Mouse (Mus musculus) left cerebral cortex, adult 9 months (tissue): ENCODE results near the gene Iqsec1.

Experiments used
- DNase-seq, 2 experiments: peaks; one replicate each; pipeline ENCODE4 v3.0.0; 2022; ENCODE audit warnings: low spot score in 2 of 2

The Iqsec1 gene

DNA sequence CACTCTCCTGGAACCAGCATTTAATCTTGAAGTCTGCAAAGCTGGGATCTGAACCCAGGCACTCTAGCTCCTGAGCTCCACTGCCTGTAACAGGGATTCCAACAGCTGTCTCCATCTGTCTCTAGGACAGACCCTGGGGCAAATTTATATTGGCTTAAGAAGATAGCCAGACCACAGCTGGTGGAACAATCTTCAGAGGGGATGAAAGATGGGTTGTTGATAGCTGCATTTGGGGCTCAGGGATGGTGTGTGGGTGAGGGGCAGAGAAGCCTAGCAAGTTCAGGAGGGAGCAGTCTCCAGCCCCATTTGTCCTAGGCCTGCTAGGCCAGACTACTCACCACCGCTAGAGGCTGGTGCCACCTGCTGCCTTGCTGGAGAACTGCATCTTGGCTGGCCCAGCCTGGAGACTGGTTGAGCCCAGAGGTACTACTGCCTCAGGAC is 260.0 kb downstream of the Iqsec1 start:
- peak; percentile 45 to 86 for DNase-seq

DNA sequence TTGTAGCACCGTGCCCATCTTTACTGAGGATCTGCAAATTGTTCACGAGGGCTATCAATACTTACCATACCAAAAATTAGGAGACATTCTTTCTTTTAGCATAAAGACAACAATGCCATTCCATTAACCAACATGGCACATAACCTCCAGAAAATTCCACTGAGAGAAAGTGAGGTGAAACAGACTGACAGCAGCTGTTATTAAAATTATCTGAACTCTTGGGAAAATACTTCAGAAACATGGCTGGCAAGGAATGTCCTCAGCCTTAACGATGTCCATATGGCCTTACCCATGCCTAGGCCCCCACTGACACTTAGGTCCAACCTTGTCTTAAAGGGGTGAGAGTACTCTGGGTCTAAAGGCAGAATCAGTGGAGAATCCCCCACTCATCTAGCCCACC is 260.7 kb downstream of the Iqsec1 start:
- no peak for DNase-seq

DNA sequence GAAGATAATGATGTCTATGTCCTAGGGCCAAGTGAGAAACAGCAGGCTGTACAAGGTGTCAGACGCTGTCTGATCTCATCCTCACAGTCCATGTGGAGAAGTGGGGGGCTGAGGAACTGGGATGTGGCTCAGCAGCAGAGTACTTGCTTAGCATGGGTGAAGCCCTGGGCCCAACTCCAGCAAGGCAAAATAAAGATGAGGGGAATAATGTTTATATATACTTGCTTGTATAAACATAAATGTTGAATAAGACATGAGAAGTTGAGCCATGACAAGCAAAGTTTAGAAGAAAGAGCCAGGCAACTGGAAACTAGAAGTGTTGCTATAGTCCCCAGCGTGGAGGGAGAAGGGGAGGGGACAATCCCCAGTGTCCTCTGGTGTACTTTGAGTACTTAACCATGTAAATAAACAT is 261.8 kb downstream of the Iqsec1 start:
- DNase-seq: no peak

DNA sequence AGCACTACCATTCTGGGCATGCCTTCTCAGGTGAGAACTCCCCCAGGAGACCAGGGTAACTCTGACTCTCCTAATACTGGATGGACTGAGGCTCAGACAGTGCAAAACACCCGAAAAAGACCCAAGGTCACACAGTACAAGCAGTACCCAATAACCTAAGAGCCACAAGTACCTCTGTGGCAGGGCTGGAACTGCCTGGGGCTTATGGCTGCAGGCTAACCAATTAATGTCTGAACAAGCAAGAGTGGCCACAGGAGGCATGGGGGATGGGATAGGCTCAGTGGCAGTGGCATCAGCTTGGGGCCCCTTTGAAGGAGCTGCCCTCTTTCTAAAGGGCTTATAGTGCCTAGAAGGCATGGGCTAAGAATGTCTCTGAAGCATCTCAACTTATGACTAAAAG is 263.0 kb downstream of the Iqsec1 start:
- no peak for DNase-seq

DNA sequence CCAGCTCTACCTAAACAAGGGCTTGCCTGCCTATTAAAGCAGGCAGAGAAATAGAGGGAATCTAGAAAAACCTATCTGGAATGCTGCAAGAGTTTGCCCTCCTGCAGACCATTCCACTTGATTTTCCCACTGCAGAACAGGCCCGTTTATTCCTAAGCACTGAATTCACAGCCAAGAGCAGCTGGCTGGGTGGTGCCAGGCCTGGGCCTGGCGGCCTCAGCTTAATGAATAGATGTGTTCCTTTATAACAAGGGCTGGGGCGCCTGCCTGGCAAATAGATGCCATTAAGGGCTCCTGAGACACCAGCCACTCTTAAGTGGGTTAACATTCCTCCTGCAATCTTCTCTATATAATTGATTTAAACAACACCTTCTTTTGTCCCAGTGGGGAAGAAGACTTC is 265.5 kb downstream of the Iqsec1 start:
- DNase-seq: peak in 1 of 2 experiments; percentile 52

DNA sequence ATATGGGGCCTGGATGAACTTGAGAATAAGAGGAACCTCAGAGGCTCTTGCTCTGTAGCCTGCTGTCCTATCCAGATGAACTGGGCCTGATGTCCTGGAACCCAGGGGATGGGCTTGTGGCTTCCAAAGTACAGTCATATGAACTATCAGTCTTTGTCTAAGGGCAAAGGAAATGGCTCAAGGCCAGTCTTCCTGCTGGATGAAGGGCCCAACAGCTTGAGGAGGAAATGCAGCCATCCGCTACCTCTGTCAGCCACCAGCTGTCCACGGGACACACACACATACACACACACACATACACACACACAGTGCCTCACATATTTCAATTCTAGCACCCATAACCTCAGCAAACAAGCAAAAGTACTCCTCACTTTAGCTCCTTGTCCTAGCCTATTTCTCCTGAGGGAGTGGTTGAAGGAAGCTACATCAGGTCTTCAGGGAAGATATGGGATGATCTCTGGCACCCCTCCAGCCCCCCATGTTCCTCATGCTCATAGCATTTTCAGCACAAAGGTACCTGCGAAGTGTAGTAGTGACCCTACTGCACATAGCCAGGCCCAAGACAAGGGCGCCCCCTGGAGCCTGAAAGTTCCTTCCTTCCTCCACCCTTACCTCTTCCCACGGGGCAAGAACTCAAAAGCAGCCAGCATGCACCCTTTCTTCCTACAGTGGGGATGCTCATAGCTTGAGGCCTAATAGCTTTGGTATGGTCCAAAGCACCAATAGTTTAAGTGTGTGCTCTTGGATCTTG is 267.3 kb downstream of the Iqsec1 start:
- no peak for DNase-seq

DNA sequence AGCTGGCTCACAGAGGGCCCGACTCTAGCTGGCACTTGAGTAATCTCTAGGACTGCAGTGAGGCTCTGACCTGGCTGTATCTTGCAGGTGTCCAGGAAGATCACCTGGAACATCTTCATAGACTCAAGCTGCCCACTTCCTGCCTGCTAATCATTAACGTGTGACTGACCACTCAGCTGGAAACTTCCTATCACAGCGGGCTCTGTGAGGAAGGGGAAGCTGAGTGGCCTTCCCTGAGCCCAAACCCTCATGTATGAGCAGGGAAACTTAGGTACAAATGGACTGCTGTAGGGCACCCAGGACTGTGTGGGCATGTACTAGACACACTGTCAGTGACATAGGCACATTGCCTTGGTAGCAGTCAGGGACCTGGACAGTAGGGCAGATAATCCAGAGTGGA is 268.3 kb downstream of the Iqsec1 start:
- no peak for DNase-seq

DNA sequence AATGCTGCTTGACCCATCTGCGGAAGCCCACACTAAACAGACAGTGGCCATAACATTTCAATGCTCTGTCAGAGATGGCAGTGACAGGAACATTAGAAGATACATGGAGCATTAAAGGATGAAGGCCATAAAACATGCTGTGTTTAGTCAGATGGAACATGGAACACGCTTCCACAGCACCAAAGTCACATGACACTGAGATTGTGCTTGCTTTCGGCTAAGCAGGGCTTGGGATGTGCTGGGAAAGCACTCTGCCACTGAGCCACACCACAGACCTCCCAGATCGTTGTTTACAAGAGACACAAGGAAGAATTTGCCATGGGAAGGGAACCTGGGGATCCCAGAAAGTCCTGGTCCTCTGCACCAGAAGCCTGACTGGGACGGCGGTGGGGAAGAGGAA is 269.1 kb downstream of the Iqsec1 start:
- no peak for DNase-seq

DNA sequence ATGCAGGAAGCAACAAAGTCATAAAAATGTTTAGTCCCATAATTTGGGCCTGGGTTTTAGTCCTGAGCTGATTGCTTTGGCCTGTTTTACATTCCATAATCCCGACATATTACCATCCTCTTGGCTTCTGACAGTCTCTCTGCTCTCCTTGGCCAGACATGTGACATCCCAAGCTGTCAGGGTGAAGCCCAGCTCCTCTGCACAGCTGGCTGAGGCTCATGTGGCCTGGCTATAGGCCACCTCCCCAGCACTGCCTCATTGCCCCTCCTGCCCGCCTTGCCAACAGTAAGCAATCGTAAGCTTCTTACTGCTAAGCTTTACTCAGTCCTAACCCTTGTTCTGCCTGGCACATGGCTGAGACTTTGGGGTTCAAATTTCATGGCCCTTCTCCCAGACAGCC is 270.0 kb downstream of the Iqsec1 start:
- DNase-seq: no peak

DNA sequence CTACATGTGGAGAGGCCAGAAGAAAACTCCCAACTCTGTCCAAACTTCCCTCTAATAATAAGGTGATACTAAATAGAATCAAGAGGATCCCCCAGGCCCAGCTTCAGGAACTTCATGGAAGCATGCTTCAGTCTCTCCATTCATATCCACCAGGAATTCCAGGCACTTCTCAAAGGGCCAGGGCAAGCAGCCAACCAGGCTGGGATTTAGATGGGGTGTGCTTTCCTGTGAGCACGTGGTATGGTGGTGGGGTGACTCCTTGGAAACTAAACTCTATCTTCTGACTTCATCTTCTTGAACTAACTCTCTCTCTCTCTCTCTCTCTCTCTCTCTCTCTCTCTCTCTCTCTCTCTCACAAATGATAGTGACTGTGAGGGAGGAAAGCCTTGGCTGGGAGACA is 270.8 kb downstream of the Iqsec1 start:
- no peak for DNase-seq

DNA sequence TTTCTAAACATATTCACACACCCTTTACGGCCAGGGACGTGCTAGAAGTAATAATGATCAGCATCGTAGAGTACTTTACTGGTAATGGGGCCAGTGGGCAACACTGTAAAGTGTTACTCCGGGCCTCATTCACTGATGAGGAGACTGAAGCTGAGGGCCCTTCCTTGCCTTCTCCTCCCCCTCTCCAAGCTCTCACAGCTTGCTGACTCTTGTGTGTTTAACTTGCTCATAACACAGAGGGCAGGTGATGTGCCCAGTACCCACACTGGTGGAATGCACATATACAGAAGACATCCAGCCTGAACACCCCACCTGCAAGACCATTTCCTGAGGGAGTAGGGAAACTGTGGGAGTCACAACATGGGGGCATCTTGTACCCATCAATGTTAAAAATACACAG is 271.6 kb downstream of the Iqsec1 start:
- no peak for DNase-seq

DNA sequence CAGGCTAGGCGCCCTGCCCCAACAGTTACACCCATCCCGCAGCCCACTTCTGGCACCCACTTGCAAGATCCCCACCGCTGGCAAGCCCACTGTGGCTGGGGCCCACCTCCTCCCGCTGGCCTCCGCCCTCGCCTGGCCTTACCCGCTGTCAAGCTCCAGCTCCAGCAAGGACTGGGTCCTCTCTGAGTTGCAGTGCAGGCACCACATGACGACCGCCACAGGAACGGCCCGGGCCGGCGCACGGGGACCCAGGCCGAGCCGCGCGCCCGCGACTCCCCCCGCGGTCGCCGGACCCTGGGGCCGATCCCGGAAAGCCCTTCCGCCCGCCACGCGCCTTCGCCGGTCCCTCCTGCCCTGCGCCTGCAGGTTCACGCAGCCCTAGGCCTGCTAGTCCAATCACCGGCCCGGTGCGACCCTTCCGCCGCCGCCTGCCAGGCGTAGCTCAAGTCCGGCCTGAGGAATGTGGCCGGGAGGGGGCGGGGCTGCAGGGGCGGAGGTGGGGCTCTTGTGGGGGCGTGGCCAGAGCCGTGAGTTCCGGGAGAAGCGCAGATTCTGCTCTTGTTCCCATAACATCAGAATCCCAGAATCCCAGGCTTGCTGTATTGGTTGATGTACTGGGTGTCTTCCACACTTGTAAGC is 272.3 kb downstream of the Iqsec1 start:
- DNase-seq: no peak

DNA sequence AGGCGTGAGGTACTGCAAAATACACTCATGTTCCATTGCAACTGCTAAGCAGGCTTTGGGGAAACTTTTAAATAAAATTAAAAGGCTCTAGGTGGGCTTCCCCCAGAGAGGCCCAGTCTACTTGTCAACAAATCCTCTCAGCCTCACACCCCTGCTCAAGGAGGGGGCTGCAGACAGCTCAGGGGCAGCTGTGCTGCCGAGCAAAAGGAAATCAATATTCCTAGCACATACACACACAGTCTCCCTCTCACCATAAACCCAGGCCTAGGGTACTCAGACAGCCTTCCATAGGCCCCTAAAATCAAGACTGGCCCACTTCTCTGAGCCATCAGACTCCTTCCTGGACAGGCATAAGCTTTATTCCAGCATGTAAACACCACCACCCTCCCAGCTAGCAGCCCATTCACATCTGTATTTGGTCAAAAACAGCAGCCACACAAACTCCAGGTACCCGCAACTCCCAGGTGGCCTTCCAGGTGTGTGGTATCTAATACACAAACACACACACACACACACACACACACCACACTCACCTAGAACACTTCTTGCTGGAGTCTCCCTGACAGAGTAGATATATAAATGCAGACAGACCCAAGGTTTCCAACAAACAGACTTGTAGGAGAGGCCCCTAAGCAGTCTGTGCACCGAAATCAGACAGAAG is 273.1 kb downstream of the Iqsec1 start:
- no peak for DNase-seq

DNA sequence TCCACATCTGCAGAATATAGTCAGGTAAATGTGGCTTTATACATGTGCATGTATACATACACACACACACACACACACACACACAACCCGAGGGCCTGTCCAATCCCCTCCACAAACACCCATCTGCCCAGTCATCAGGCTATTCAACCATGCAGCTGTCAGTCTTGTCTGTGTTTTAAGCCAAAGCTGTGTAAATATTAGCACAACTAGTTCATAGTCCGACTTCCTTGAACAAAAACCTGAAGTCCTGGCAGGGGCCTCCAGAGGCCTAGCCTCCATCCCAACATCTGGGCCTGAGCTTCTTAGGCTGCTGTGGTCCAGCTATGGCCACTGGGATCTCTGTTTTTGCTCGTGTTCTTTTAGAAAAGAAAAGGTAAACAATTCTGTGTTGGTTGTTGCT is 274.8 kb downstream of the Iqsec1 start:
- no peak for DNase-seq

DNA sequence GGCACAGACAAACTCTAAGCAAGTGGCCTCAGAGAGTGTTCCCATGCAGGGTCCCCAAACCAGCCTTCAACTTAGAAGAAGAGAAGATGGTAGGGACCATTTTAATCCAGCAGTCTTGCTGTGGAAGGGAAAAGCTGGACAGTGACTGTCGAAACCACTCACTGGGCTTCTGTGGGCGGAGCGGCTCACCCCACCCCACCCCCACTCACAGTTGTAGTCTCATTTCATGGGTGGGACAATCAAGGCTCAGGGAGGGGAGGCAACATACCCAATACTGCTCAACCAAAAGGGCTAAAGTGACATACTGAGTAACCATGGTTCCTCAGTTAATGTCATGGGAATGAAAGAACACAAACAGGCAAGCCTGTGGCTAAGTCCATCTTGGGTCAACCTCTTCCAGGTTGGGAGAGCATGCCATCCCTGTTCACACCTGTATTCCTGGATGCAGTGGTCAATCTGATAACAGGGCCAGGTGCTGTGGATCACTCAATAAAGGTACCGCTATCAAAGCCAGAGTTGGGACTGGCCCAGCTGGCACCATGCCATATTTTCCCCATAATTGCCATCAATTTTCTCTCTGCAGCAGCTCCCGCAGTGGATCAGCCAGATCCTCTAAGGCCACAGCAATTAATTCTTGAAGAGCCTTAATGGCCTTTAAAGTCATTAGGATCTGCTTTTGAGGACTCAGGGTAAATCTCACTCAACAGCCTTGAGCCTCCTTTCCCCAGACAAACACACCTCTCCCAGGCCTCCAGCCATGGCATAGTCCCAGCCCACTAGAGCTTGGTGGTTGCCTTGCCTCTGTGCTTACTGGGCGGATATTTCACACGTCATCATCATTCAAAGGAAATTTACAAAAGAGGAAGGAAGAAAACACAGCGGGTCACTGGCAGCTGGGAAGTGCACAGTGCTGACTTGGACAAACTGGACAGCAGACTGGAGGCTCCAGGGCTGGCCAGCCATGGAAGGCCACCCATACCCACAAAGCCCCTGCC is 275.7 kb downstream of the Iqsec1 start:
- DNase-seq: no peak

DNA sequence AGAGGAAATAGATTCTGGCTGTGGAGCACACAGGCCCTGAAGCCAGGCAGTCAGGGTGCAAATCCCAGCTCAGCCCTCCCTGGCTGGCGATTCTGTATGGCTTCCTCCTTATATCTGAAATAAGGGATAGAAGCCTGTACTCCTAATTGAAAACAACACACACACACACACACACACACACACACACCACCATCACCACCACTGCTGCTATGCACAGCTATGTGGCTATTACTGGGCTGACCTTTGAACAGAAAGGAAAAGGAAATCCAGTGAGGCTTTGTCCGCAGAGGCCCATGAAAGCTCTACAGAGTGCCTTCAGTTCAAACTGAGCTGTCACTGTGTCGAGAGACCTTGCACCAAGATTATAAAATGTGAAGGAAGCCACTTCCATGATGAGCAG is 276.4 kb downstream of the Iqsec1 start:
- no peak for DNase-seq

DNA sequence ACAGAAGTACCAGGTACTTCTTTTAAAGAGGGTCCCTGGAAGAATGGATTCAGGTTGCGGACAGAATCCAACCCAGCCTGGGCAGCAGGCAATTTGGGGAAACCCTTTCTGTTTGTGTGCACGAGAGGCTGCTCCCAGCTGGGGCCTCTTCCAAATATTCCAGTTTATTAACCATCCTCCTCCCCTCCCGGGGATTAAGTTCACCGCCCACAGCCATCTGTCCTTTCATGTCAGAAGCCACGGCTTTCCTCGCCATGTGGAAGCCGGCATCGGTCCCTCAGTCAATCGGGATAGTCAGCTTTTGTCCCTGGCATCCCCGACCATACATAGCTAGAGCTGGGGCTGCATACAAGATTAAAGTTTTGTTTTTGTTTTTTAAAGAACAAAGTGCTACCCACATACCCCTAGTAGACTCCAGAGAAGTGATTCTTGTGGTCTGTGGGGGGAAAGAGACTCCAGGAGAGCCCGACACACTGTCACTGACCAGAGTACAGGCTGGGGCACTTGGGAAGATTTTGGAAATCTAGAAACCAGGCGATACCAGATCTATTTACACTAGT is 276.9 kb downstream of the Iqsec1 start:
- no peak for DNase-seq

DNA sequence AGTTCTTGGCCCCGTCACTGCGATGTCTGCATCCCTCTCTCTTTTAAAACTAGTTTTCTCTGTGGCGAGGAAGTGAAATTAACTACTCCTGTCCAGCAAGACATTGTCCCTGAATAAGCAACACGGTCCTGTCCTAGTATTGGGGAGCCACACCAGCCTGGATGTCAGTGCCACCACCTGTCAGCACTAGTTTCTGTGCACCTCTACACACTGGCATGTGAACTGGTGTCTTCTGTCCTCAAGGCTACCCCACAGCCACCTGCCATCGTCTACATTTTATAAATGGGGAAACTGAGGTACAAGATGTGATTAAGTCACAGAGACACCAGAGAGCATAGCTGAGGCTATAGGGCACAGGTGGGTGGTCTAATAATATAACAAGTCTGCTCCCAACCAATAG is 277.7 kb downstream of the Iqsec1 start:
- no peak for DNase-seq

DNA sequence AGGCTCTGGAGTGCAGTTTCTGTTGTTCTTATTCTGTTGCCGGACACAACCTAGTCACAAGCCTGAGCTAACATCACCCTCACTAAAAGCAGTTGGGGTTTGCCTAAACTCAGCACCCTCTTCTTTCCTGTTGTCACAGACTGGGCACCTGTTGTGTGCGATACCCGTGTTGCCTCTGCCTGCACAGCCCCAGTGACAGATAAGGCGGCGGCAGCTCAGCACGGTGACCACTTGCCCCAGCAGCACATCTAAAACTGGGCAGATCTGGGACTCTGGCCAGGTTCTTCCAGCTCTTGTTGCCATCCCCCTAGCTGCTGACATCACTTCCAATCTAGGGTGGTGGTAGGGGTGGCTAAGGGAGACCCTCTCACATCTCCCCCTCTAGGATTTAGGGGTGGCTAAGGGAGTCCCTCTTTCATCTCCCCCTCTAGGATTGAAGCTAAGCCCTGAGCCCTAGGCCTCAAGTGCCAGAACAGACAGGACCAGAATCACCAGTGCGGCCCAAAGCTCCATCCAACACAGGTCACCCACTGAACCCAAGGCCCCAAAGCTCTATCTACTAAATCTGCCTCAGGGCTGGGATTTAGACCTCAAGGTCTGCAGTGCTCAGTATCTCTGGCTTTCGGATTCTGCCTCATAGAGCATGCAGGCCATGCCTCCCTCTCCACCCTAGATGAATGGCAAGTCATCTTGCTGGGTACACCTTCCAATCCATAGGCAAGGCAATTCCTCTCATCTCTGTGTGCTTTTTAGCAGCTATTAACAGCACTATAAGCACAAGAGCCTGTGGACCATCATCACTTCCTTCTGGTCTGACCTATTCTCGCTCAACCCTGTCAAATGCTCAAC is 278.3 kb downstream of the Iqsec1 start:
- no peak for DNase-seq

DNA sequence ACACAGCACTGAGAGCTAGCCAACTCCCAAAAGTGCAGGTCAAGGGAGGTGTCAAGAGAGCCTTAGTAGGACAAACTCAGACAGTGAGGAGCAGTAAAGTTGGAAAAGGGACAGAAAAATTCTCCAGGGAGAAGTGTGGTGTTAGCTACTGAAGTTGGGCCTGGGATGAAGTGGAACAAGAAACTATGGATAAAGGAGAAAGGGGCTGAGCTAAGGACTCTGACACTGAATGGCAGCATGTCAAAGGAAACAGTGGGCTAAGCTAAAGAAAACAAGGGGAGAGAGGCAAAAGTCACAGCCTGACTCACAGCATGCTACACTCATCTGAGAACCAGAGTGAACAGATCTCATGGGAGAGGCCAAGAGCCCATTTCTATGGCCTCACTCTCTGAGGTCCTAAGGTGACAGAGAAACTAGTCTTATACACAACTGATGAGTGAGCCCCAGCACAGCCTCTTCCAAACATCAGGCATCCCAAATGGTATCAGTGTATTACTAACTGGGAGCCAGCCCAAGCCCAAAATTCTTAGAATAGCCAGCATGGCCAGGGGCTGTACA is 280.3 kb downstream of the Iqsec1 start:
- DNase-seq: no peak
